Mouse (Mus musculus) v-Abl transformed pro-B cells (cell line): ENCODE data around the gene Slc22a18.

Experiments
- in situ Hi-C, 2 experiments: fragments of 400-800 bp; cut with MboI; formaldehyde crosslinking; loops; one replicate each; pipeline ENCODE4 v1.15.1; 2025; ENCODE audit not compliant: unreplicated experiment in 2 of 2

Slc22a18 gene

DNA sequence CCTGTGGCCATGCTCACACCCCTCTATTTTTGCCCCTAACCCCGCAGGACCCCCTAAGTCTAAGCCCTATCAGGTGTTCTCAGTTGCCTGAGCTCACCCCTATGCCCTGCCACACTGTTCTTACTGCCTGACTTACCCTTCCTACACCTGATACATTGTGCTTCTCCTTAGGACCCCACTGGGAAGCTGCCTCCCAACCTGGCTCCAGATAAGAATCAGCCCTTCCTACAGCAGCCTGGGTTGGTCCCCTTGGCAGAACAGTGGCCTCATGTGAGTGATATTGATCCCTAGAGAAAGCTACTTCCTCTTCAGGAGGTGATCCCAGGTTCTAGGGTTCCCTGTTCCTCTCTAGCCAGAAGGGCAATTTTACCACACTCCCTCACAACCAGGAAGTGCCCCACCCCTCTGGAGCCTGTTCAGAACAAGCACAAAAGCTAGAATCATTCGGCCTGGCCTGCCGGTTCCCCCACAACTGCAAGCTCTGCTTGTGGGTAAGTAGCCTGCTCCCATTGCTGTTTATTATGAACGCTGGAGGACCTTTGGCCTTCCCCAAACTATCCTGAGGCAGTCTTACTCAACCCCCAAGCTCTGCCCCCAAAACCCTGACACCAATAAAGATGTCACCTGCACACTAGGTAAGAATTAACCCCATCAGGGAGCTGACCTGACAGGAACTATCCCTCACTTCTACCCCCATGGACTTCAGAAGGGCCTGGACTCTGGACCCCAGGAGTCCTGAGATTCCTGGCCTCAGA, at the start of gene Slc22a18:
Gene Slc22a18, plus strand, starts transcription at position 390 of the 755 bp plus-strand sequence.
- in situ Hi-C loops = loop anchor here in 1 of 2 experiments (10.0 kb wide), 1 partner anchor 569 kb away; no protein-coding TSS in a partner anchor

DNA sequence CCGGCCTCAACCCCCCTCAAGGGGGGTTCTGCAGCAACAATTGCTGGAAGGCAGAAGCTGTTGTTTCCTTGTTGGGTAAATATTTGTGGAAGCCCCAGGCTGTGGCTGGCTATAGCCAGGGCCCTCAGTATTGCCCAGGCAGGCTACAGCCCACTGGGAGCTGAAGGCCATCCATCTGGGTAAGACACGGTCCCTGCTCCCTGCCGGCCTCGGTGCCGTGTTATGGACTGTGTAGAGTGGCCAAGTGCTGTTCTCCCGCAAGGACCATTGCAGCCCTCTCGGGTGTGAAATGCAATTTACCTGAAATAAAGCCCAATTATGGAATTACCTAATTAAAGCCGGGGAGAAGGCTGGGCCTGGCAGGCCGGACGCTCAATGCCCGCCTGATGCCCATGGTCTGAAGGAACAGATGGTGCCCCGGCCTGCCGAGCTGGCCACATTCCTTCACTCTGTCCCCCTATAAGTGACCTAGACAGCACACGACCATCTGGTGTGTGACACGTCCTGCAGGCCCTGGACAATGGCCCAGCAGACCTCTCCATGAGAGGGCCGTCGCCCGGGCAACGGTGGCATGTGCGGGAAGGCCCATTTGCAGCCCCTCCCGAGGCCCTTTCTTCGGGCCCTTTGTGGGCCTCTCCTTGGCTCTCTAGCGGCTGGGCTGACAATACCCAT, 45.3 kb upstream of the Slc22a18 start:
- in situ Hi-C loops = no loop called here

DNA sequence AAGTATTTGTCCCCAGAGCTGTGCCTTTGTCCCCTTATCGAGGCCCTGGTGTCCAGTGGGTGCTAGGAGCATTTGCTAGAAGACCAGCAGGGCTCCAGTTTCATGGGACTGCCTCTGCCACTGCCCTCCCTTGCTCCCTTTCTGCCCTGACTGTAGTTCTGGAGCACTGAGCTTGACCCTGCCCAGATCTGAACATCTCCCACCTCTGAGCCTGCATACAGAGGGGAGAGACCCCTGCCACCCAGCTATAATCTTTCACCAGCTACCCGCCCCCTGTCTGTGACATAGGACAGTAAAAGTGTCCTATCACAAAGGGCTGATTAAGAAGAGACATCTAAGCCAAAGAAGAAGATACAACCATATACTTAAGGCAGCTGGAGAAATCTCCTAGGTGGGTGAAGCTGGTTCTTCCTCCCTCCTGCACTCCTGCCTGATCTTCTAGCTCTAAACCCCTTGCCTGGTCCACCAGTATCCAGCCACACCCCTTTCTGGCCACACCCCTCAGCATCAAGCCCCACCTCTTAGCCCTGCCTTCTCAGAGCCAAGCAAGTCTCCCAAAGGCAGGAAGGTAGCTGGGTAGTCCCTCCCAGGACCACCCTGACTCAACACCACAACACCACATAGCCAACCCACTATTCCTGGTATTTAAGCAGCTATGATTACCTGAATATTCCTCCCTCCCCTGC, 44.6 kb upstream of the Slc22a18 start:
- in situ Hi-C loops = no loop called here

DNA sequence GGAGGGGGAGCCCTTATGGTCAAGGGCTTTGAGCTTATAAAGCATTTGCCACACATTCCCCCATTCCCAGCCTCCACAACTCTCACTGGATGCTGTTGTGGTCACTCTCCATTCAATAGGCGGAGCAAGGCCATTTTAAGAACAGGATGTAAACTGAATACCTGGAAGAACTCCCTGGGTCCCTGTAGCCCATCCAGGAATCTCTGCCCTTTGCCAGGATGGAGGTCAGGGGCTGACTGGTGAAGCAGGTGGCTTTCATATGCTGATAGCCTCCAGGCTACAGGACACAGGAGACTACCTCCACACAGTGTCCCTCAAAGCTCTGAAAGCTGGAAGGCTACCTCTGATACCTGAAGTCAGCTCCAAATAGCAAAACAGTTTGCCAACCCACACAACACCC, 40.9 kb upstream of the Slc22a18 start:
- in situ Hi-C loops = no loop called here

DNA sequence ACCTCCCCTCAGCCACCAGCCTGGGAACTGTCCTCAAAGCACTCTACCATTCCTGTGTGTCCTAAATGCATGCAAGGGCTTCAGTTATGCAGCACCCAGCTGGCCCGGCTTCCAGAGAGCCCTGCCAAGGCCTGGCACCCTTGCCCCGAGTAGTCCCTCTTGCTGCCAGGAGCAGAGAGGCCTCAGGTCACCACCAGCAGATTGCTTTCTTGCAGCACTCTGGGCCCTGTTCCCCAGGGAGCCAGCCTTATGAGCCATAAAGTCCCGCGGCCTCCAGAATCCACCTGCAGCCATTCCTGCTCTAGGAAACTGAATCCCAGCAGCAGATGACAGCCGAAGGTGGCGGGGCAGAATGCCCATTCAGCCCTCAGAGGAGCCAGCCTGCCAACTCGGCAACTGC, 40.2 kb upstream of the Slc22a18 start:
- in situ Hi-C loops = no loop called here

DNA sequence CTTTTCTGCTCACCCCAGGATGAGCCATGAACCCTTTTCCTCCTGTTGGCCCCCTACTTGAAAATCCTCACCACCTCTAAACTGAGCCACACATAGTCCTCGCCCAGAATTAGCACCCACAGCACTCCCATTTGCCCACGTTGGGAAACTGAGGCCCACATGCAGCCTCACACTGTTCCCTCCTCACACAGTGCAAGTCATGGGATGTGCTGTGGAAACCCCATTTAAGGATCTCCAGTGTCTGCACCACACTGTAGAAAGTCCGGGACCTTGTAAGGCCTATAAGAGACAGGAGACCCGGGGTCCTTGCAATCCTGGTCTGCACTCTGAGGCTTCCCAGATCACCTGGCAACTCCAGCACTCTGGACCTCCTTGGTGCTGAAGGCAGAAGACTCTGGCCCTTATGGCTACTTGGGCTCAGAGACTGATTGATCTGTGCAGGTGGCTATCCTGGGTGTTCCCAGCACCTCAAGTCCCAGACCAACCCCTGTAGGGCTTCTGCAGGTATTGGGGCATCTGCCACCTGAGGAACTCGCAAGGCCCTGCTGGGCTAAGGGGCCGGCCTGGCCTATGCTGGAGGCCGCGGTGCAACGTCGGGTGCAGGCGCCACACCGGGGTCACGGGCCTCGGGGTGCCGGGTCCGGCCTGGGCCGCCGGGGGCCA, 36.2 kb upstream of the Slc22a18 start:
- in situ Hi-C loops = no loop called here

DNA sequence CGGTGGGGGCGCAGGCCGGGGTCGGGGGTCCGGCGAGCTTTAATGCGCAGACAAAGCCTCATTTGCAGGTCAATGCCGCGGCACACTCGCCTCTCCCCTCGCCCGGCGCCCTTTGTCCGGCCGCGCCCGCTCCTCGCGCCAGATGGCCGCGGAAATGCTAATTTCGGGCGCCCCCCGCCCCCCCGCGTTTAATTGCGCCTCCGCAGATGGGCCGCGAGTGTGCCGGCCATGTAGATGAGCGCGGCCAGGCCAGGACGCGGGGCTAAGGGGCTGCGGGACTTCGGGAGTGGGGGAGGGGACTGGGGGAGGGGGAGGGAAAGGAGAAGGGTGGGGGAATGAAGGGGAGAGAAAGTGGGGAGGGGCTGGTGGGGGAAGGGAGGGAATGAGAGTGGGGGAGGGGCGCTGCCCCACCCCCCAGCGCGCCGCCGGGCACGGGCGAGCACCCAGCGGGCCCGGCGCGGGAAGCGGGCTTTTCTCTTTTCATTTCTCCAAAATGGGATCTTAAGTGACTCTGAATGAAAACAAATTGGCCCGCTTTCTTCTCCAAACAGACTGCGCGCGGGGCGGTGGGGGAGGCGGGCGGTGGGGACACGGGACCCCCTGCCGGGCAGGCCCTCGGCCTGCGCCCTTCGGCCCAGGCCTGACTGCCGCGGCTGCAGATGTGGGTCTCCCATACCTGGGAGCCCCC, 35.5 kb upstream of the Slc22a18 start:
- in situ Hi-C loops = no loop called here

DNA sequence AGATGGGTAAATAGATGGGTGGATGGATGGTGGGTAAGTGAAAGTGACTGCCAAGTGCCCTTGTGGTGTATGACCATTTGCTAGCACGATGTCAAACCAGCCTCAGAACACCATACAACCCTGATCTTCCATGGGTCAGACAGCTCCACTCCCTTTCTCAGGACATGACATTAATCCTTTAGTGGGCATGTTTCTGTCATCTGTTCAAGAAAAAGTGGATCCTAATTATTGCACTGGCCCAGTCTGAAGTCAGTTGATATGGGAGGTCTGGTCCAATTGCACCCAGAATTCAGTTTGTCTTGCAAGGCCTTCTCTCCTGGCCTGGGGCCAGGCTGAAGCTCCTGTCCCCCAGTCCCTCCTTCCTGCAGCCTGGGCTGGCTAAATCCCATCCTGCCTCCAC, 34.6 kb upstream of the Slc22a18 start:
- in situ Hi-C loops = no loop called here

DNA sequence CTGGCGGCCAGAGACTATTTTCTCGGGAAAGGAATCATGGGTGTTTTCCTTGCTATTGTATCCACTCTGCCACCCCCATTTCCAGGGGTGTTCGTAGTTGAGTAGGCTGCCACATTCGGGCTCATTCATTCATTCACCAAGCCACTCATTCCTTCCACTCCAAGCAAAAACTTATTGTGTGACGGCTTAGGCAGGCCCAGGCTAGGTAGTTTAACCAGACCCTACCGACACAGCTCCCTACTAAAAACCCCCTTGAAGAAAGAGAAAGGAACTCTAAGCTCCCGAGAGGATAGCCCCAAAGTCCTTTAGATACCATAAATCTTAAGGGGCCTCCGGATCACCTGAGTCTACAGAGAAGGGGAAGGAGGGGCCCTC, 29.0 kb upstream of the Slc22a18 start:
- in situ Hi-C loops = no loop called here

DNA sequence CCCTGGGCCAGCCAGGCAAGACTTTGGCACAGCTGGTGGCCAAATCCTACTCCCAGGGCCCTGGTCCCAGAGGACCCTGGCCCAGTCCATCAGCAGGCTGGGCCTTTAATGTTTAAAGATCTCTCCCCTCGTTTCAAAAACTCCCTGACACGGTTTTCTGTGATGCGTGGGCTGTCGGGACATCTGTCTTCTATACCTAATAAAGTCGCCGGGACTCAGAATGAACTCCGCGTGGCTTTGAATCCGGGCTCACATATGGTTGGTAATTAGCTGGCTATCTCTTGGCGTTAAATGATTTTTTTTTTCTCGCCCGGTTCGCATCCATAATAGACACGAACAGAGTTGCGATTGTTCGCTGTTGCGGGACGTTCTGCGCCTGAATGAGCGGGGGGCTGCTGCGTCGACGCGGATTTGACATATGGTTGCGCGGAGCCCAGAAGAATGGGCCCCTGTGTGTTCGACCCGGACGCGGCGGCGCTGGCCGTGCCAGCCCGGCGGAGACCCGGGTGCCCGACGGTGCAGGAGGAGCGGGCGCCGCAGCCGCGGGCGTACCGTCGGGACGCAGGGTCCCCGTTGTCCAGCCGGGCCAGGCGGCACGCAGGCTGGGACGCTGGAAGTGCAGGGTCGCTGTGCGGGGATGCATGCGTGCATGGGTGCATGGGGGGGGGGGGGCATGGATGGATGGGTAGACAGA, 28.4 kb upstream of the Slc22a18 start:
- in situ Hi-C loops = no loop called here

DNA sequence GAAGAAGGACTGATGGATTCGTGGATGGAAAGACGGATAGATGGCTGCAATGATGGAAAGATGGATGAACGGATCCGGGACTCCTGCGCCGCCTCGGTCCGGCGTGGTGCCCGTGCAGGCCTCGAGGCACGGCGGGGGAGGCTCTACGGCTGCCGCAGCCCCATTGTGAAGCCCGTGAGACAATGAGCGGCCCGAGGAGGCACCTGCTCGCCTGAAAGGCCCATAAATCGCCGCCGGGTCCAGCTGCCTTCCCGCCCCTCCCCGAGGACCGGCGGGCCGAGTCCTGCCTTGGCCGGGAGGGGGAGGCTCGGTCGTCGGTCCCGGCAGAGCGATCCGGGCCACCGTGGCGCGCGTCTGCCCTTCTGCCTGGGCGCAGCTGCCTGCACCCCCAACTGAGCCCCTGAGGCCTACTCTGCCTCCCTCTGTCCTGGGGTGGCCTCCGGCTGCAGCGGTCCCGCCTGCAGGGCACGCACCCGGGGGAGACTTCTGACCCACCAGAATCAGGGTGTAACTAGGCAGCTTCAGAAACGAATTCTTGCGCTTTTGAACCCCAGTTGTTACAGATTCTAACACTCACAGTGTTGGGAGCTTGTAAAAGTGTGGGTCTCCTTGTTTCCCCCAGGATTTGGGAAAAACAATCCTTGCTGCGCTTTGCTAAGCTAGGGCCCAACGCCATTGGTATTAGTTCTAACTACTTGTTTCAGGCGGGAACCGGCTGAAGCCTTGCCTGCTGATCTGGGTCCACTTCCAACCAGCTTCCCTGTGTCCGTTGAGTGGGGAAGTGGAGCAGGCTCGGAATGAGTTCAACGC, 27.7 kb upstream of the Slc22a18 start:
- in situ Hi-C loops = no loop called here

DNA sequence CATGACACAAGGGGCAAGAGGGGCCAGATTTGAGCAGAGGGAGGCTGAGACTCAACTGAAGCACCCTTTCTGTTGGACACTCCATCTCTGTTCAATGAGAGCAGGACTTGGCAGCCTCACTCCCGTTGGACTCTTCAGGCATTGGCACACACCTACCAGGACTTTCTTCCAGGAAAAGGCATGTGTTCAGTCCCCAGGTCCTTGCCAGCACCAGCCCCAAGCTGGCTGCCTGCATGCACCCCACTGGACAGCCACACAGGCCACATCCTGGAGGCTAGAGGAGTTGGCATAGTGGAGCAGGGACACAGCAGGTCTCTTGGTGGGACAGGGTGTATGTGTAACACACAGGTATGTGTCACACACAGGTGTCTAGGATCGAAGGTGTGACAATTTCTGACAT, 26.4 kb upstream of the Slc22a18 start:
- in situ Hi-C loops = no loop called here

DNA sequence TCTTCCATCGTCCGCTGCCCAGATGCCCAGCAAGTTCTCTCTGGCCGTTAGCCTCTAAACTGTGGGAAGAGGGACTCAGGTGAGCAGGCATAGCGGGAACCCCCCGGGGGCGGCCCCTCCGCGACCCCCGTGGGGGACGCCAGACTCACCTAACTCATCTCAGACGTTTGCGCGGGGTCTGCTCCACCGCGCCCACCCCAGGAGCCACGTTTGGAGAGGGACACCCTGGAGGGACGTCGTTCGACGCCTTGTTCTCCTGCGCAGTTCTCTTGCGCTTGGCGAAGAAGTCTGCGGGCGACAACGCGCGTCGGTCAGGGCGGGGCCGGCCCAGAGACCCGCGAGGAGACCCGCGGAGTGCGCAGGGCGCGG, 14.6 kb upstream of the Slc22a18 start:
- in situ Hi-C loops = no loop called here

DNA sequence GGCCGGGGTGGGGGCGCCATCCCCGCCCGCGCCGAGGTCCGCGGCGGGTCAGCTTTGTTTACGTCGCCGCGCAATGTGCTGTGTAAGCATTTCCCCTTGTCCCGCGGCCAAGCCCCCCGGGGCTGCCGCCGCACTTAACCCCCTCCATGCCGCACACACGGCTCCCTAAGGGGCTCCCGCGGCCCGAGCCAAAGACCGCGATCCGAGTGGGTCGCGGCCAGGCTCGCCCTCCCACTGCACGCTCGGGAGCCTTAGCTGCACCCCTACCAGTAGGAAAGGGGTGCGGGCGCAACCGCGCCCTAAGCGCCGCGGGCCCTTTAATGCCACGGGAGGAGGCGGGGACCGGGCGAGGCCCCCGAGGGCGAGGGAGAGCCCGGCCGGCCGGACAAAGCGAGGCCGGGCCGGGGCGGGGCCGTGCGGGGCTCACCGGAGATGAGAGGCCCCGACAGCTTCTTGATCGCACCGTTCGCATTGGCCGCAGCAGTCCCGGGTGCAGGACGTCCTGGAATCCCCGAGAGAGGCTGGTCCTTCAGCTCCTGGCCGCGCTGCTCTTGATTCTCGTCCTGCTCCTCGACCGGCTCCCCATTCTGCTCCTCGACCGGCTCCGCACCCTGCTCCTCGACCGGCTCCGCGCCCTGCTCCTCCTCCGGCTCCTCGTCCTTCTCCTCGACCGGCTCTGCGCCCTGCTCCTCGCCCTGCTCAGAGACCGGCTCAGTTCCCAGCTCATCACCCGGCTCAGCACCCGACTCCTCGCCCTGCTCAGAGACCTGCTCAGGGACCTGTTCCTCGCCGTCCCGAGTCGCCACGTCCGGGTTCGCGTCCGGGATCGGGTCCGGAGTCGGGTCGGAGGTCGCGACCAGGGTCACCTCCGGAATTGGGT, 14.0 kb upstream of the Slc22a18 start:
- in situ Hi-C loops = loop anchor here in 1 of 2 experiments (10.0 kb wide), 1 partner anchor 565 kb away; no protein-coding TSS in a partner anchor

DNA sequence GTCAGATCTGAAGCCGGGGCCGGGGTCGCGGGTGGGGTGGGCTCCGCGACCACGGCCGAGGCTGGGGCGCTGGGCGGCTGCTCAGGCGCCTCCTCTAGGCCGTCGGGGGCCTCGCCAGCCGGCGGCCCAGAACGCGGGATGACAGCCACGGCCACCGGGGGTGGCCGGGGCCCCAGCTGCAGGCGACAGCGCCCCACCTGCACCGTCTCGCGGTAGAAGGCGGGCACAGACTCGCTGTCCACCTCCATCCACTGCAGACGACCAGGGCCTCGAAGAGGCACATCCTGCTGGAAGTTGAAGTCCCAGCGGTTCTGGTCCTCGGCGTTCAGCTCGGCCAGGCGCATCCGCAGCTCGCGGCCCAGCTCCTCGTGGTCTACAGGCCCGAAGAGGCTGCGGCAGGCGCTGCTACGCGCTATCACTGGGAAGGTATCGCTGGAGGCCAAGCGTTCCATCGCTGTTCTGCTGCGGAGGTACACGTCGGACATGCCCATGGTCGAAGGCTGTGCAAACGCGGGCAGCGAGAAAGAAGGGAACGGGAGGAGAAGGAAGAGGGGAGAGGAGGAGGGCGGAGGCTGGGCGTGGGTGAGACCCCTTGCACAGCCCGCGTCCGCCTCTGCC, 13.2 kb upstream of the Slc22a18 start:
- in situ Hi-C loops = loop anchor here in 1 of 2 experiments (10.0 kb wide), 1 partner anchor 566 kb away; no protein-coding TSS in a partner anchor

DNA sequence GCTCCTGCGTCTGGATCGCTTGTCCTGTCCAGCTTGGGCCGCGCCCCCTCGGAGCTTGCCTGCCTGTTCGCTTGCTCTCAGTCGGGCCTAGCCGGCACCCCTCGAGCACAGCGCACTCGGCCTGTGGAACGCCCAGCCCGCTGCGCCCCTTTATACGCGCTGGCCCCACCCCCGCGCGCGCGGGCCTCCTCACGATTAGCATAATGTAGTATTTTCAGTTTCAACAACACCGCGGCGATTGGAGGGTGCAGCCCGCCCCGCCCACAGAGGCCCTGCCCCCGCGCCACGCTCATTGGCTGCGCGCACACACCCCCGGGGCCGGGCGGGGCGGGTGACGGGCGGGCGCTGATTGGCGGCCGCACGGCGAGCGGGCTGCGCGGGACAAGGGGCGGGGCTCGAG, 12.7 kb upstream of the Slc22a18 start, which contains the start of gene Cdkn1c:
Gene Cdkn1c, minus strand, starts transcription at position 177 of the 400 bp plus-strand sequence.
- in situ Hi-C loops = loop anchor here in 1 of 2 experiments (10.0 kb wide), 1 partner anchor 566 kb away; no protein-coding TSS in a partner anchor

DNA sequence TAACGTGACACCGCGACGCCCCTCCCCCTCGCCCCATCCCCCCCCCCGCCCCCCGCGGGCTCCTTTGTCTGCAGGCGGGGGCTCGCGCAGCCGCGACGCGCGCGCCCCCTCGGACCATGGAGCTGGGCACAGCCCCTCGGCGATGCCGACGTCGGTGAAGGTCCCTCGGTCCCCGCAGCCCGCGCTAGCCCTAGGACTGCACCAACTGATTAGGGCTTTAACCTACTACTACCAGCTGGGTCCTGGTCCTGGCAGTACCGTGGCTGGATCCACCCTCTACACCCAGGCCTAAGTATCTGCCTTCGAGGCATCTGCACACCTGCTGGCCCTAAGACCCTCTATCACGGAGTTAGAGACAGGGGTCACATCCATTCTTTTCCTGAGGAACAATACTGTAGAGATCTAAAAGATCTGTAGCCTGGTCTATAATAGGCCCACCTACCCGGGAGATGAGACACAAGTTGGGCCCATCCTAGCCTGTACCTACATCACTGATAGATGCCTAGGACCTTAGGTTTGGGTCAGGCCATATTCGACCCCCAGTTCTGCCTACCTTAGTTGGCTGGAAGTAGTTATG, 12.2 kb upstream of the Slc22a18 start:
- in situ Hi-C loops = loop anchor here in 1 of 2 experiments (10.0 kb wide), 1 partner anchor 567 kb away; no protein-coding TSS in a partner anchor
